Mouse (Mus musculus): ENCODE measurements around the gene Tlx2. TPM values are rescaled to one million over a fixed set of nuclear protein-coding genes. Genes with fewer than 3 reads are reported as not detected.
A peak's percentile ranks its signal among the peaks of the same experiment; 100 is the strongest.

Gene Tlx2
- polyA plus RNA-seq, 1 experiment from 2014 or later, result 0.61 TPM

DNA sequence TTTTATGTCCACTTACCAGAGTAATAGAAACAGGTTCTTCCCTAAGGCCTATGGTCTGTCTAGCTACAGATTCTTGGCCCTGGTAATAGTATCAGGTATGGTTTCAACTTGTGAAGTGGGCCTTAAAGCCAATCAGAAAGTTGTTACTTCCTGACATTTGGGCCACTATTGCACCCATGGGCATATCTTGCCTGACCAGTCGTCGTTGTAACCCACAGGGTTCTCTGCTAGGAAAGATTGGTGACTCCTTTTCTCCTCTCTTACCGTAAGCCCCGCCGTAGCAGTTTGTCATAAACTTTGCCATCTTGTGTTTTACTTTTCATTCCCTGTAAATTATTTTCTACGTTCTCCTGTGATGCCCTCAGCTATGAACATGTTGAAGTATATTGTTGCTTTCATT is 50.0 kb downstream of the Tlx2 start:
- ATAC-seq (ENCODE audit: insufficient number of reproducible peaks, low FRiP score, low TSS enrichment, low read depth), result no peak
- H3K27me3 ChIP-seq, result no peaks in the 10 kb centered on the region
- H3K36me3 ChIP-seq, result no peaks in the 10 kb centered on the region
- 92% methylated on average over 6 of the region's 6 CpGs for WGBS
- no peak overlapping the region for H3K4me3 ChIP-seq (replicated peaks)
- no peaks in the 10 kb centered on the region for H3K4me1 ChIP-seq
- no peak overlapping the region for H3K9ac ChIP-seq
- H3K9me3 ChIP-seq (replicated peaks), result no peaks in the 10 kb centered on the region
- H3K4me2 ChIP-seq (replicated peaks), result no peak overlapping the region
- H3K27ac ChIP-seq (replicated peaks), result no peak overlapping the region

DNA sequence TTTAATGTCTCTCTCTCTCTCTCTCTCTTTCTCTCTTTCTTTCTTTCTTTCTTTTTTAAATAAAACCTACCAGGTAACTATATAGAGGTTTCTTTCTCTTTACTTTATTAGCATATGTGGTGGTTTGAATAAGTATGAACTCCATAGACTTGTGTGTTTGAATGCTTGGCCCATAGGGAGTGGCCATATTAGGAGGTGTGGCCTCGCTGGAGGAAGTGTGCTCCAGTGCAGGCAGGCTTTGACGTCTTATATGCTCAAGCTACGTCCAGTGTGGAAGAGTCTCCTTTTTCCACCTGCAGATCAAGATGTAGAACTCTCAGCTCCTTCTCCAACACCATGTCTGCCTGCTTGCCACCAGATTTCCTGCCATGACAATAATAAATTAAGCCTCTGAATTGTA is 51.0 kb downstream of the Tlx2 start:
- Histone ChIP-seq H3K9me3 (replicated peaks) (no peaks in the 10 kb centered on the region), H3K4me2 (replicated peaks) (no peak overlapping the region), H3K36me3 (no peaks in the 10 kb centered on the region), H3K4me1 (no peaks in the 10 kb centered on the region), H3K4me3 (replicated peaks) (no peak overlapping the region), H3K9ac (no peak overlapping the region), H3K27me3 (no peaks in the 10 kb centered on the region), H3K27ac (replicated peaks) (no peak overlapping the region)
- WGBS, result 66% methylated on average over 3 of the region's 3 CpGs
- no peak for ATAC-seq (ENCODE audit: insufficient number of reproducible peaks, low FRiP score, low TSS enrichment, low read depth)

MicroRNA genes within 50 kb of the gene (microRNA counts, 519-probe panel; counts per million panel counts)
- microRNA mmu-miR-3470a+mmu-miR-3470b, result 1,719 counts per million, percentile 22 among the panel's probes with 10 or more counts

Small RNA genes lying within 50 kb of the gene (microRNA-seq; reads per million reads assigned to microRNA genes)
- gene Mir3470a (ENCODE audit: borderline number of aligned reads) (not detected), gene Mir7040 (ENCODE audit: borderline number of aligned reads) (not detected)

Other genes starting within 250 kb of the Tlx2 start
- 2.3 TPM in 2 replicates for gene Sema4f, start 130.5 kb downstream of the Tlx2 start, polyA plus RNA-seq (2015; fragmentation: Nextera tagmentation; extraction: Ambion mirVana)
- 0.25 and 0.27 TPM in 2 replicates for gene M1ap, start 123.4 kb downstream of the Tlx2 start, polyA plus RNA-seq (2015; fragmentation: Nextera tagmentation; extraction: Ambion mirVana)
- 9.3 and 10.9 TPM in 2 replicates for gene Dok1, start 36.8 kb downstream of the Tlx2 start, polyA plus RNA-seq (2015; fragmentation: Nextera tagmentation; extraction: Ambion mirVana)
- 19.2 and 25.4 TPM in 2 replicates for gene Loxl3, start 36.1 kb downstream of the Tlx2 start, polyA plus RNA-seq (2015; fragmentation: Nextera tagmentation; extraction: Ambion mirVana)
- gene Aup1, start 15.8 kb downstream of the Tlx2 start, polyA plus RNA-seq (2015; fragmentation: Nextera tagmentation; extraction: Ambion mirVana), result 198 and 201 TPM in 2 replicates
- 68.9 and 72.0 TPM in 2 replicates for gene Htra2, start 15.0 kb downstream of the Tlx2 start, polyA plus RNA-seq (2015; fragmentation: Nextera tagmentation; extraction: Ambion mirVana)
- 1.0 and 1.6 TPM in 2 replicates for gene Dqx1, start 12.4 kb downstream of the Tlx2 start, polyA plus RNA-seq (2015; fragmentation: Nextera tagmentation; extraction: Ambion mirVana)
- 37.7 and 39.4 TPM in 2 replicates for gene Pcgf1, start 7.6 kb upstream of the Tlx2 start, polyA plus RNA-seq (2015; fragmentation: Nextera tagmentation; extraction: Ambion mirVana)
- gene Lbx2, start 16.1 kb upstream of the Tlx2 start, polyA plus RNA-seq (2015; fragmentation: Nextera tagmentation; extraction: Ambion mirVana), result 0.59 and 0.99 TPM in 2 replicates
- gene Ccdc142, start 31.3 kb upstream of the Tlx2 start, polyA plus RNA-seq (2015; fragmentation: Nextera tagmentation; extraction: Ambion mirVana), result 3.2 and 3.4 TPM in 2 replicates
- 2.9 and 3.2 TPM in 2 replicates for gene Gm42688, start 31.3 kb upstream of the Tlx2 start, polyA plus RNA-seq (2015; fragmentation: Nextera tagmentation; extraction: Ambion mirVana)
- gene Mrpl53, start 38.7 kb upstream of the Tlx2 start, polyA plus RNA-seq (2015; fragmentation: Nextera tagmentation; extraction: Ambion mirVana), result 121 and 136 TPM in 2 replicates
- gene Mogs, start 45.2 kb upstream of the Tlx2 start, polyA plus RNA-seq (2015; fragmentation: Nextera tagmentation; extraction: Ambion mirVana), result 50.7 and 52.6 TPM in 2 replicates
- 109 and 113 TPM in 2 replicates for gene Wbp1, start 51.3 kb upstream of the Tlx2 start, polyA plus RNA-seq (2015; fragmentation: Nextera tagmentation; extraction: Ambion mirVana)
- 18.2 and 18.5 TPM in 2 replicates for gene Ino80b, start 55.1 kb upstream of the Tlx2 start, polyA plus RNA-seq (2015; fragmentation: Nextera tagmentation; extraction: Ambion mirVana)
- gene Rtkn, start 65.2 kb upstream of the Tlx2 start, polyA plus RNA-seq (2015; fragmentation: Nextera tagmentation; extraction: Ambion mirVana), result 62.8 and 63.2 TPM in 2 replicates
- 7.9 and 12.0 TPM in 2 replicates for gene Wdr54, start 86.1 kb upstream of the Tlx2 start, polyA plus RNA-seq (2015; fragmentation: Nextera tagmentation; extraction: Ambion mirVana)
- gene 1700003E16Rik, start 86.1 kb upstream of the Tlx2 start, polyA plus RNA-seq (2015; fragmentation: Nextera tagmentation; extraction: Ambion mirVana), result 10.3 and 17.2 TPM in 2 replicates
- 98.7 and 103 TPM in 2 replicates for gene Dctn1, start 95.6 kb upstream of the Tlx2 start, polyA plus RNA-seq (2015; fragmentation: Nextera tagmentation; extraction: Ambion mirVana)
- gene Slc4a5, start 149.5 kb upstream of the Tlx2 start, polyA plus RNA-seq (2015; fragmentation: Nextera tagmentation; extraction: Ambion mirVana), result 0.11 and 0.48 TPM in 2 replicates